Mouse (Mus musculus) kidney, adult 2 months (tissue): ENCODE data around the gene Cgref1.

ENCODE experiments used
- CTCF ChIP-seq: fragments of 200-500 bp; conservative IDR thresholded peaks from 2 replicates; pipeline ENCODE4 v1.5.1; 2011; ENCODE audit warnings: low read depth, mild to moderate bottlenecking, control low read depth, low read length, moderate library complexity, mixed read lengths; ENCODE audit not compliant: insufficient read depth, insufficient read length
- POLR2A ChIP-seq: fragments of 200-500 bp; IDR thresholded peaks from one replicate; pipeline ENCODE4 v1.6.1; 2011; ENCODE audit warnings: low read depth, low read length, control low read depth

DNA sequence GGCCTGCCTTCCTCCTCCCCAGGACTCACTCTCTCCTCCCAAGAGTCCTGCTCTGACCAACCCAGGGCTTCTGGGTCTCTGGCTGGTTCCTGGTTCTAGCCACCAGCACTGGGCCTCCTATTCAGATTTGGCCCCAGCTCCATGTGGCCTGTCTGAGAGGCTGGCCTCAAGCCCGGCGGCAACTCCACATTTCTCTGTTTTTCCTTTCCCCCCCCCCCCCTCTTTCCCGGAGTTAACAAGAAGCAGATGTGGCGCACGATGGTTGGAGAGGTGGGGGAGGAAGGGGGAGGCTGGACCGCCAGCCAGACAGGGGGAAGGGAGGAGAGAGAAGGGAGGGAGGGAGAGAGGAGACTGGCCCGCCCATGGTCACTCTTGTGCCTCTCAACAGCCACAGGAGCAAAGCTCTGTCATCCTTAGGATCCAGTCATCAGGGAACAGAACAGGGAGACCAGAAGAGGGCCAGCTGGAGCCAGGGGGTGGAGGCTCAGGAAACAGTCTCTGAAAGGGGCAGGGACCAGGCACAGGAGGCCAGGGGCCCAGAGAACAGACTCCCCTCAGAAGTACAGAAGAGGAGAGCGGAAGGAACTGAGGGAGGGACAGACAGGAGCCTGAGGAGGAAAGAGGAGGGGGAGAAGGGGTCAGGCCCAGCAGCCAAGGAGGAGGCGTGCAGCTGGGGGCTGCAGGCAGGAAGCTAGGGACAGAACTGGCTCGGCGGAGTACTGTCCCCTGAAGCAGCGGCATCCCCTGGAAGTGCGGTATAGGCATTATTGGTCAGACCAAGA lies 32.1 kb downstream of the Cgref1 start, which contains the start of gene Emilin1:
- TF ChIP-seq CTCF: no peak
- no peak for TF ChIP-seq POLR2A
